Mouse (Mus musculus): ENCODE results near the gene Syt10.
"Not testable (repeated sequence)": the region's sequence is repeated elsewhere in the genome, so short reads cannot be mapped to it uniquely, and the experiment has no call there.

Syt10 gene

GRCm38 (mm10) chr15:89841364-89842017 lies at the start of gene Syt10:
Syt10 (minus strand) TSS chr15:89841860.
- in situ Hi-C loops (cut with MboI; ENCODE audit: low sequenced_read_pairs), result no loop called here

GRCm38 (mm10) chr15:89883799-89884198 lies 42.1 kb upstream of the Syt10 start:
- in situ Hi-C loops (cut with MboI; ENCODE audit: low sequenced_read_pairs), result no loop called here

DNA sequence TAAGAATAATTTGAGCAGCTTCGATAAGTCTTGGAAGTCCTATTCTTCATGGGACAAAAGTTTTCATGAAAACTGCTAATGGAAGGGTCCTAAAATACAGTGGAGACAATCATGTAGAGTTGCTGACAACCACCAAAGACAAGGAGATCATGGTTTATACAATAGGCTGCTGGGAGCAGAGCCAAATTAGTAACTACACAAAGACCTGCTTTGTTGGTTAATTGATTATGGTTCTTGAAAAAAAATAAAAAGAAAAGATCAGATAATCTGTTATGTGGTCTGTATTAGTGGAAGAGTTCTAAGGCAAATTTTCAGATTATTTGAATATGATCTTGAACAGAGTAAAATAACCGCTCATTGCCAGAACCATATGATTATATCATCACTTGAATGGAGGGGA lies 37.3 kb upstream of the Syt10 start:
- in situ Hi-C loops (cut with MboI; ENCODE audit: low sequenced_read_pairs), result no loop called here

DNA sequence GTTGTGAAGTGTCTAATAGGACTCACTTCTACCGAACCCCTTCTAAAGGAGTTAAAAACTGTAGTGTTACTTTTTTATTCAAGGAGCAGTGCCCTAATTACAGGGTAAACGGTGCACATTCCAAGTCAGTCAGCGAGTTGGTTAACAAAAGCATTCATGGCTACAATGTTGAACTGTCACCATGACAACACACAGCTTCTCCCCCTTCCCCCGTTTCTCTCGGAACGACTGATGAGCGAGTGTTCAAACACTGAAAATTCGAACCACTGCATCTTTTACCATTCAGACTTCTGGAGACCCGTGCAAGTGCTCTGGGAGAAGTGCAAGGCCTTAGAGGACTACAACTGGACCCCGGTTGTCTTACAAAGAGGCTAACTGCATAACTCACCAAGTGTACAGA lies 25.6 kb downstream of the Syt10 start:
- in situ Hi-C loops (cut with MboI; ENCODE audit: low sequenced_read_pairs), result no loop called here

- in situ Hi-C loops (cut with MboI; ENCODE audit: low sequenced_read_pairs), result no loop called here
Measured at GRCm38 (mm10) chr15:89804478-89804877, 37.2 kb downstream of the Syt10 start.

GRCm38 (mm10) chr15:89779928-89780327 lies 61.7 kb downstream of the Syt10 start:
- in situ Hi-C loops (cut with MboI; ENCODE audit: low sequenced_read_pairs), result no loop called here

DNA sequence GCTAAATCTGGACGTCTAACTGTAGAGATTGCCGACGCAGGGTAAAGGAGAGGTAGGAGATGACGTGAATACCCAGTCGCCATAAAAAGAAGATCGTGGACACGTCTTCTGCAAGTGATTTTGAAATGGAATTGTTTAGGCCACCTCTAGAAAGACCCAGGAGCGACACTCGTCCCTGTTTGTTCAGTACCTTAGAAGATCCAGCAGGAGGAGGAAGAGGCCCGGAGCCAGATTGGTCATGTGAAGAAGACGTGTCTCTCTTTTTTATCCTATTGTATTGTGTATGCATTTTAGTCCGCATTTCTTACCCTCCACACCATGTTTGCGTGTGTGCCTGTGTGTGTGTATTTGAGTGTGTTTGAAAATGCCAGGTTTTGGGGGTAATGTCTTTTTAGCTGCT lies 75.6 kb downstream of the Syt10 start:
- in situ Hi-C loops (cut with MboI; ENCODE audit: low sequenced_read_pairs), result not testable (repeated sequence)

GRCm38 (mm10) chr15:89733611-89734010 lies 108.0 kb downstream of the Syt10 start:
- in situ Hi-C loops (cut with MboI; ENCODE audit: low sequenced_read_pairs), result no loop called here
